Mouse (Mus musculus) heart, embryonic 14.5 days (tissue): ENCODE measurements at regions not wholly inside any gene's neighbourhood (a gene's known extent, or its start where the extent isn't known, plus 50 kb on each side); places are given as distances from the start of the nearest gene placed in this dataset.

ENCODE experiments used
- ATAC-seq: fragments of 200-750 bp; cut with Nextera tagmentation; 2 replicates; pipeline ENCODE4 v1.8.0; 2017; ENCODE audit warnings: low read depth, moderate TSS enrichment; ENCODE audit not compliant: insufficient number of reproducible peaks, insufficient read depth, low FRiP score
- H3K27ac ChIP-seq, 2 experiments: fragments of 200-500 bp in 1 of 2; fragments of 300-500 bp in 1 of 2; sonication (generic) in 1 of 2; replicated peaks in 1 of 2; 2 replicates each; pipeline ENCODE4 v1.5.1; 2012 to 2014; ENCODE audit warnings: low read depth in 2 of 2, low read length in 2 of 2, control low read depth in 1 of 2, mild to moderate bottlenecking in 1 of 2, mixed read lengths in 1 of 2; ENCODE audit not compliant: control insufficient read depth in 1 of 2, insufficient read depth in 1 of 2
- H3K27me3 ChIP-seq: fragments of 300-500 bp; sonication (generic); 2 replicates; pipeline ENCODE4 v1.6.1; 2014; ENCODE audit warnings: mild to moderate bottlenecking, low read length, control low read depth; ENCODE audit not compliant: control insufficient read depth, insufficient read depth
- H3K36me3 ChIP-seq: fragments of 300-500 bp; sonication (generic); 2 replicates; pipeline ENCODE4 v1.6.1; 2014; ENCODE audit warnings: mild to moderate bottlenecking, control low read depth, low read length, mixed read lengths; ENCODE audit not compliant: control insufficient read depth, insufficient read depth
- H3K4me1 ChIP-seq, 2 experiments: fragments of 200-500 bp in 1 of 2; fragments of 300-500 bp in 1 of 2; sonication (generic) in 1 of 2; 2 replicates each; pipeline ENCODE4 v1.6.1; 2012 to 2014; ENCODE audit warnings: low read length in 2 of 2, control low read depth in 1 of 2, mixed read lengths in 1 of 2; ENCODE audit not compliant: control insufficient read depth in 2 of 2, insufficient read depth in 2 of 2
- H3K4me2 ChIP-seq: fragments of 300-500 bp; sonication (generic); 2 replicates; pipeline ENCODE4 v1.6.1; 2014; ENCODE audit warnings: mild to moderate bottlenecking, low read length
- H3K4me3 ChIP-seq, 2 experiments: fragments of 200-500 bp in 1 of 2; fragments of 300-500 bp in 1 of 2; sonication (generic) in 1 of 2; 2 replicates each; pipeline ENCODE4 v1.5.1; 2012 to 2014; ENCODE audit warnings: low read length in 2 of 2, mild to moderate bottlenecking in 2 of 2, control low read depth in 1 of 2, low read depth in 1 of 2, moderate library complexity in 1 of 2; ENCODE audit not compliant: control insufficient read depth in 1 of 2, insufficient read depth in 1 of 2
- H3K9ac ChIP-seq: fragments of 300-500 bp; sonication (generic); 2 replicates; pipeline ENCODE4 v1.6.1; 2014; ENCODE audit warnings: mild to moderate bottlenecking, low read length
- H3K9me3 ChIP-seq: fragments of 300-500 bp; sonication (generic); 2 replicates; pipeline ENCODE4 v1.6.1; 2016; ENCODE audit warnings: low read length, control low read depth; ENCODE audit not compliant: control insufficient read depth
- WGBS: fragments of 180-500 bp; shearing (Covaris S2); extraction: QIAGEN DNeasy Blood & Tissue Kit; methylation state at CpG from one replicate; pipeline ENCODE4 v1.1.7; 2014; 5-methylcytosine and 5-hydroxymethylcytosine counted together

GRCm38 (mm10) chr17:15208030-15208807 lies 166.9 kb upstream of the Gm3448 start:
- 0 out of 2 replicates have a peak, but pooled peaks have one; percentile 21 for ATAC-seq
- Histone ChIP-seq H3K27ac (no peak overlapping the region), H3K4me3 (peak overlapping the region; percentile 14 to 34), H3K9me3 (no peaks in the 10 kb centered on the region), H3K36me3 (no peaks in the 10 kb centered on the region), H3K4me2 (peak overlapping the region; percentile 55), H3K9ac (no peak overlapping the region), H3K4me1 (peaks cover 16 to 17% of the 10 kb centered on the region in 2 experiments), H3K27me3 (0 out of 2 replicates have a peak, but pooled peaks cover 6% of the 10 kb centered on the region)
- 10% methylated on average over 19 of the region's 19 CpGs for WGBS

GRCm38 (mm10) chr17:15207182-15208029 lies 166.1 kb upstream of the Gm3448 start:
- peak overlapping the region; percentile 55 for H3K4me2 ChIP-seq
- H3K9ac ChIP-seq, result no peak overlapping the region
- H3K27ac ChIP-seq, result no peak overlapping the region
- no peaks in the 10 kb centered on the region for H3K9me3 ChIP-seq
- 51% methylated on average over 24 of the region's 24 CpGs for WGBS
- no peaks in the 10 kb centered on the region for H3K36me3 ChIP-seq
- H3K27me3 ChIP-seq, result 0 out of 2 replicates have a peak, but pooled peaks cover 6% of the 10 kb centered on the region
- H3K4me3 ChIP-seq, result no peak overlapping the region; a peak in 1 of 4 replicates
- no peak for ATAC-seq
- peaks cover 16 to 17% of the 10 kb centered on the region in 2 experiments for H3K4me1 ChIP-seq

GRCm38 (mm10) chr17:15205799-15206198 lies 164.5 kb upstream of the Gm3448 start:
- Histone ChIP-seq H3K36me3 (no peaks in the 10 kb centered on the region), H3K4me1 (peaks cover 16 to 17% of the 10 kb centered on the region in 2 experiments), H3K9me3 (no peaks in the 10 kb centered on the region), H3K9ac (no peak overlapping the region), H3K27me3 (peaks cover 10% of the 10 kb centered on the region; the same call in 1 of the 2 replicates), H3K4me2 (no peak overlapping the region), H3K4me3 (no peak overlapping the region), H3K27ac (no peak overlapping the region)
- WGBS, result 25% methylated on average over 4 of the region's 4 CpGs
- no peak for ATAC-seq

- no peak overlapping the region for H3K4me2 ChIP-seq
- no peak overlapping the region for H3K9ac ChIP-seq
- no peak overlapping the region for H3K4me3 ChIP-seq
- peaks cover 16 to 17% of the 10 kb centered on the region in 2 experiments for H3K4me1 ChIP-seq
- peaks cover 11% of the 10 kb centered on the region for H3K27me3 ChIP-seq
- H3K36me3 ChIP-seq, result no peaks in the 10 kb centered on the region
- no peaks in the 10 kb centered on the region for H3K9me3 ChIP-seq
- H3K27ac ChIP-seq, result no peak overlapping the region
- 0 out of 2 replicates have a peak, but pooled peaks have one; percentile 55 for ATAC-seq
- 45% methylated on average over 1 of the region's 1 CpGs for WGBS
Measured at GRCm38 (mm10) chr17:15204524-15204923, 163.2 kb upstream of the Gm3448 start.

GRCm38 (mm10) chr17:15199235-15199634 lies 157.9 kb upstream of the Gm3448 start:
- no peak overlapping the region for H3K27ac ChIP-seq
- H3K27me3 ChIP-seq, result peaks cover 11% of the 10 kb centered on the region

GRCm38 (mm10) chr17:15197361-15197760 lies 156.0 kb upstream of the Gm3448 start:
- no peak overlapping the region for H3K4me2 ChIP-seq
- no peak for ATAC-seq
- peaks cover 7% of the 10 kb centered on the region in 2 experiments for H3K4me1 ChIP-seq
- H3K9ac ChIP-seq, result no peak overlapping the region
- peaks cover 11% of the 10 kb centered on the region for H3K27me3 ChIP-seq
- H3K36me3 ChIP-seq, result no peaks in the 10 kb centered on the region
- 86% methylated on average over 6 of the region's 6 CpGs for WGBS
- no peak overlapping the region for H3K4me3 ChIP-seq
- H3K9me3 ChIP-seq, result no peaks in the 10 kb centered on the region
- H3K27ac ChIP-seq, result no peak overlapping the region

More at GRCm38 (mm10) chr17:15199235-15199634, 157.9 kb upstream of the Gm3448 start:
- no peak overlapping the region for H3K9ac ChIP-seq
- 52% methylated on average over 3 of the region's 3 CpGs for WGBS
- no peak for ATAC-seq
- H3K4me3 ChIP-seq, result no peak overlapping the region
- H3K4me2 ChIP-seq, result no peak overlapping the region
- no peaks in the 10 kb centered on the region for H3K36me3 ChIP-seq
- no peaks in the 10 kb centered on the region for H3K9me3 ChIP-seq
- peaks cover 7% of the 10 kb centered on the region in 2 experiments for H3K4me1 ChIP-seq

GRCm38 (mm10) chr17:15195819-15196218 lies 154.5 kb upstream of the Gm3448 start:
- peaks cover 7% of the 10 kb centered on the region in 2 experiments for H3K4me1 ChIP-seq
- no peak overlapping the region for H3K4me3 ChIP-seq
- no peak overlapping the region for H3K9ac ChIP-seq
- H3K27ac ChIP-seq, result no peak overlapping the region
- WGBS, result 80% methylated on average over 2 of the region's 2 CpGs
- H3K36me3 ChIP-seq, result no peaks in the 10 kb centered on the region
- H3K9me3 ChIP-seq, result no peaks in the 10 kb centered on the region
- no peak for ATAC-seq
- no peak overlapping the region for H3K4me2 ChIP-seq
- peaks cover 7% of the 10 kb centered on the region for H3K27me3 ChIP-seq
